Mouse (Mus musculus): ENCODE data around the gene Cadps2.

DNA sequence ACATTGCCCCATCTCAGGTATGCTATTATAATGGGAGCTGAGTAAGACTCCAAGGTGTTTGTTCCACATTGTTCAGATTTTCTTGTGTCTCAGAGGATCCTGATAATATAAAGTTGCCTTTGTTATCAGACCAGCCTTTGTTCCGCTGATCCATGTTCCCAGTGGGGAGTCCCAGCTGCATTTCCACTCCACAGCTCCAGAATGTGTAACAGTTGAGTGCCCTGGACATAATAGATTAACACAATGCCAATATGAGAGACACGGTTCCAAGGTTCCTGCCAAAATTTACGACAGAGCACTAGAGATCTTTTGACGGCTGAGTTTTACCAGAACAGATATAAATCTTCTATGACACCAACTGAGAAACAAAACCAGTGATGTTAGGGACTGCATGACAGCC lies 266.8 kb downstream of the Cadps2 start:
- TF ChIP-seq POLR2A (IDR thresholded peaks at IDR 0.05; ENCODE audit: borderline replicate concordance, extremely low read depth, low read depth, low read length): no peak
- TF ChIP-seq CTCF (IDR thresholded peaks at IDR 0.05; ENCODE audit: insufficient read depth, low read length): no peak
